Mouse (Mus musculus): ENCODE data around the gene Cldn2. TPM values are rescaled to one million over a fixed set of nuclear protein-coding genes. Genes with fewer than 3 reads are reported as not detected.

Gene Cldn2
- polyA plus RNA-seq, 1 experiment from 2014 or later = 0.85 TPM

DNA sequence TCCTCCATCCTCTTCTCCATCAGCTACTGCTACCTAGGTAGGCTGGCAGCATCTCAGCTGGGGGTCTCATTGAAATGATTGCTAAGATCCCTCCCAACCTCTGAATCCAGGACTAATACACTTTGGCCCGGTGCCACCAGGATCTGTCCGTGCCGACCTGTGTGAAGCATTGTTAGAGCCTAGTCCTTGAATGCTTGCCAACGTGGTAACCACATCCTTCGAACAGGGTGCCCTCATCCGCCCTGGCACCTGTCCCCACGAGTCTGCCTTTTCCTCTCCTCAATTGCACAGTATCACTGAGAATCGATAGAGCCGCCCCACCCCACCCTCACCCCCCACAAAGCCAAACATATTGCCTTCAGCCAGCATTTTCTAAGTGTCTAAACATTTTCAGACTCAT lies 2.8 kb upstream of the Cldn2 start:
- WGBS = 64% methylated on average over 9 of the region's 9 CpGs
- H3K27me3 ChIP-seq (ENCODE audit: control insufficient read depth, insufficient read depth, low read depth, low read length) = no peaks in the 10 kb centered on the region; the same call in 1 of the 2 replicates
- H3K9me3 ChIP-seq (replicated peaks; ENCODE audit: control insufficient read depth, low read length, poor library complexity, severe bottlenecking) = no peaks in the 10 kb centered on the region

DNA sequence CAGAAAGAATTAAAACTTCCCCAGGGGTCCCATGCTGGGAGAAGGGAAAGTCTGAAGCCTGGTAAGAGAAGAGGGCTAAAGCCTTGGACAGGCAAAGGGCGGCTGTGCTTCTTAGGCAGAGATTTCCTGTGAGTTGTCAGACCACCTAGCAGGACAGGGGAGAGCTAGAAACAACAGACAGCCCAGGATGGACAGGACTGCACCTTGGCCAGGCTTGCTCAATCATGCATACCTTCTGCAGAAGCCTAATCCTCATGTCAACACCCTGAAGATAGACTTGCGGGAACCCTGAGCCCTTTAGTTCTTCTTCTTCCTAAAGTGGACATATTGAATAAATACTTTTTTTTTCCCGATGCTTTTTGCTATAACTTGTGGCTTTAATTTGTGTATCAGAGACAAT lies 675 bp upstream of the Cldn2 start:
- H3K9me3 ChIP-seq (replicated peaks; ENCODE audit: control insufficient read depth, low read length, poor library complexity, severe bottlenecking) = no peaks in the 10 kb centered on the region
- no peak overlapping the region for H3K9ac ChIP-seq (ENCODE audit: low read depth, low read length)
- 72% methylated on average over 3 of the region's 3 CpGs for WGBS
- H3K4me3 ChIP-seq (ENCODE audit: low read depth, low read length) = no peak overlapping the region
- no peaks in the 10 kb centered on the region for H3K4me1 ChIP-seq (ENCODE audit: control insufficient read depth, insufficient read depth, low read length)
- H3K36me3 ChIP-seq (ENCODE audit: control insufficient read depth, insufficient read depth, low read length) = no peaks in the 10 kb centered on the region
- no peak overlapping the region for H3K27ac ChIP-seq (ENCODE audit: low read length)
- no peak overlapping the region for H3K4me2 ChIP-seq (ENCODE audit: low read length)
- H3K27me3 ChIP-seq (ENCODE audit: control insufficient read depth, insufficient read depth, low read depth, low read length) = no peaks in the 10 kb centered on the region; the same call in 1 of the 2 replicates
- no peak for ATAC-seq

More for the DNA sequence above, 2.8 kb upstream of the Cldn2 start:
- Histone ChIP-seq H3K36me3 (ENCODE audit: control insufficient read depth, insufficient read depth, low read length) (no peaks in the 10 kb centered on the region), H3K4me1 (ENCODE audit: control insufficient read depth, insufficient read depth, low read length) (no peaks in the 10 kb centered on the region), H3K9ac (ENCODE audit: low read depth, low read length) (no peak overlapping the region), H3K4me2 (ENCODE audit: low read length) (no peak overlapping the region), H3K4me3 (ENCODE audit: low read depth, low read length) (no peak overlapping the region), H3K27ac (ENCODE audit: low read length) (no peak overlapping the region)
- ATAC-seq = no peak

DNA sequence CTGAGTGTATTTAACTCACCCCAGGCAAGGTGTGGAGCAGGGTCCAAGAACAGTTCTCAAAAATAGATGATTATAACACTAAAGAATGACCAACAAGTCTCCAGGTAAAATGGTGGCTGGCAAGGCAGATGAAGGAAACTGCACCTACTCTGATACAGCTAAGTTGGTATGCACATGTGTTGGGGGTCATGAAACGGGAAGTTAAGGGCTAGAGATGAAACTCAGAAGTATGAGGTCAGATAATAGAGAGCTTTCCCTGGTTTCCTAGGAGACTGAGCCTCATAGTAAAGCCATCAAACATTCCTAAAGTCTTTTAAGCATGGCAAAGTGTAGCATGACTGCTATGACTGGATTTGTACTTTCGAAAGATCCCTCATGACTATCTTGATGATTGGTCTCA lies 2.4 kb downstream of the Cldn2 start:
- Histone ChIP-seq H3K4me2 (ENCODE audit: low read length) (no peak overlapping the region), H3K9me3 (replicated peaks; ENCODE audit: control insufficient read depth, low read length, poor library complexity, severe bottlenecking) (no peaks in the 10 kb centered on the region), H3K4me3 (ENCODE audit: low read depth, low read length) (no peak overlapping the region), H3K27ac (ENCODE audit: low read length) (no peak overlapping the region), H3K4me1 (ENCODE audit: control insufficient read depth, insufficient read depth, low read length) (no peaks in the 10 kb centered on the region), H3K27me3 (ENCODE audit: control insufficient read depth, insufficient read depth, low read depth, low read length) (no peaks in the 10 kb centered on the region; the same call in 1 of the 2 replicates), H3K9ac (ENCODE audit: low read depth, low read length) (no peak overlapping the region), H3K36me3 (ENCODE audit: control insufficient read depth, insufficient read depth, low read length) (no peaks in the 10 kb centered on the region)
- no peak for ATAC-seq
- WGBS = 57% methylated on average over 2 of the region's 2 CpGs

DNA sequence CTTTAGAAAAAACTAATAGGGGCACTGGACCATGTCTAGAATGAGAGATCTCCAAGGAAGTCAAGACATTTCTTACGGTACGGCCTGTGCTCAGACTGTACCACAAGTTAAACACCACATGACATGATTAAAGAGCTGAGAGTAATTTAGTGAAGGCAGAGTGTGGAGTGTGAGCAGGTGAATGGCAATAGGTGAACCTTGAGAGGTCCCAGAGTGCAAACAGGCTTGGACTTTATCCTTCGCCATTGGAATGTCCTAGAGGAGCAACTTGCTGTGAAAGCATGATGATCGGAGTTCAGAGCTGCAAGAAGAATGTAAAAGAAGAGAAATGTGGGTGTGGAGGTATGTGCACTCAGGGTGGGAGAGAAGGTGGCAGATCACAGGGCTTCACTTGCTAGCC lies 5.3 kb downstream of the Cldn2 start:
- H3K27ac ChIP-seq (ENCODE audit: low read length) = no peak overlapping the region
- H3K4me2 ChIP-seq (ENCODE audit: low read length) = no peak overlapping the region
- H3K27me3 ChIP-seq (ENCODE audit: control insufficient read depth, insufficient read depth, low read depth, low read length) = no peaks in the 10 kb centered on the region; the same call in none of the 2 replicates
- WGBS = 96% methylated on average over 4 of the region's 4 CpGs
- no peak overlapping the region for H3K9ac ChIP-seq (ENCODE audit: low read depth, low read length)
- no peak overlapping the region for H3K4me3 ChIP-seq (ENCODE audit: low read depth, low read length)
- no peaks in the 10 kb centered on the region for H3K9me3 ChIP-seq (replicated peaks; ENCODE audit: control insufficient read depth, low read length, poor library complexity, severe bottlenecking)
- no peaks in the 10 kb centered on the region for H3K4me1 ChIP-seq (ENCODE audit: control insufficient read depth, insufficient read depth, low read length)
- H3K36me3 ChIP-seq (ENCODE audit: control insufficient read depth, insufficient read depth, low read length) = no peaks in the 10 kb centered on the region
- no peak for ATAC-seq

DNA sequence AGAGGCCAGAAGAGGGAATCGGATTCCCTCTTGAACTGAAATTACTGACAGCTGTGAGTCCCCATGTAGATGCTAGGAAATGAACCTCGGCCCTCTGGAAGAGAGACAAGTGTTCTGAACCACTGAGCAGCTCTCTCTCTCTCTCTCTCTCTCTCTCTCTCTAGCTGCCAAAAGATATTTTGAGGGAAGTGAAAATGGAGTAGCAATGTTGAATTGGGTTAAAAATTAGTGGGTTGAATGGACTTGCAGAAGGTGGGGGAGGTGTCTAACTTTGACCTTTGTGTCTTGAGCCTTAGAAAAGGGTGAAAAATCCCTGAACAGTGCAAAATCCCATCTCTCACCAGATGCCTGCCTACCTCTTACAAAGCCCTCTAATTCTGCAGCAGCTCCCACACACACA lies 6.8 kb downstream of the Cldn2 start:
- H3K9ac ChIP-seq (ENCODE audit: low read depth, low read length) = no peak overlapping the region
- H3K27me3 ChIP-seq (ENCODE audit: control insufficient read depth, insufficient read depth, low read depth, low read length) = no peaks in the 10 kb centered on the region; the same call in none of the 2 replicates
- no peak overlapping the region for H3K4me3 ChIP-seq (ENCODE audit: low read depth, low read length)
- H3K4me1 ChIP-seq (ENCODE audit: control insufficient read depth, insufficient read depth, low read length) = no peaks in the 10 kb centered on the region
- no peaks in the 10 kb centered on the region for H3K9me3 ChIP-seq (replicated peaks; ENCODE audit: control insufficient read depth, low read length, poor library complexity, severe bottlenecking)
- no peak for ATAC-seq
- WGBS = 73% methylated on average over 2 of the region's 2 CpGs
- H3K27ac ChIP-seq (ENCODE audit: low read length) = no peak overlapping the region
- no peak overlapping the region for H3K4me2 ChIP-seq (ENCODE audit: low read length)
- no peaks in the 10 kb centered on the region for H3K36me3 ChIP-seq (ENCODE audit: control insufficient read depth, insufficient read depth, low read length)

DNA sequence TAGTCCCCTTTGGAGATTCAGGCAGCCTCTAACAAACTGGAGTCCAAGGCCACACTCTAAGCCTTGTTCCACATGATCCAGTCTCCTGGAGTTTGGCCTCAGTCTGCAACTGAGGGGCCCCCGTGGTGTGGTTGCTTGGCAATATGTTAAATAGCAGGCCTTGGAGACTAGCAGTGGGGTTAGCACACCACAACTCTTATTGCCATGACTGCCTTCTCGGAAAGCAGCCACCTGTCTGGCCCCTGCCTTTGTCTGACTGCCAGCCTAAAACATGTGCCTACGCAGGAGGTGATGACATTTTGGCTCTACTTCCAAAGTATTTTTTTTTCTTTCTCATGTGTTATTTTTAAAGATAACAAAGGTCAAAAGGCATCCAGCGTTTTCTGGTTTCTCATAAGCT lies 7.5 kb downstream of the Cldn2 start:
- no peak overlapping the region for H3K27ac ChIP-seq (ENCODE audit: low read length)
- H3K27me3 ChIP-seq (ENCODE audit: control insufficient read depth, insufficient read depth, low read depth, low read length) = no peaks in the 10 kb centered on the region; the same call in 1 of the 2 replicates
- no peak overlapping the region for H3K9ac ChIP-seq (ENCODE audit: low read depth, low read length)
- peak; percentile 67; the same call in 1 of the 2 replicates for ATAC-seq
- WGBS = 35% methylated on average over 4 of the region's 4 CpGs
- no peak overlapping the region for H3K4me3 ChIP-seq (ENCODE audit: low read depth, low read length)
- H3K4me2 ChIP-seq (ENCODE audit: low read length) = no peak overlapping the region
- no peaks in the 10 kb centered on the region for H3K4me1 ChIP-seq (ENCODE audit: control insufficient read depth, insufficient read depth, low read length)
- H3K36me3 ChIP-seq (ENCODE audit: control insufficient read depth, insufficient read depth, low read length) = no peaks in the 10 kb centered on the region
- H3K9me3 ChIP-seq (replicated peaks; ENCODE audit: control insufficient read depth, low read length, poor library complexity, severe bottlenecking) = no peaks in the 10 kb centered on the region

DNA sequence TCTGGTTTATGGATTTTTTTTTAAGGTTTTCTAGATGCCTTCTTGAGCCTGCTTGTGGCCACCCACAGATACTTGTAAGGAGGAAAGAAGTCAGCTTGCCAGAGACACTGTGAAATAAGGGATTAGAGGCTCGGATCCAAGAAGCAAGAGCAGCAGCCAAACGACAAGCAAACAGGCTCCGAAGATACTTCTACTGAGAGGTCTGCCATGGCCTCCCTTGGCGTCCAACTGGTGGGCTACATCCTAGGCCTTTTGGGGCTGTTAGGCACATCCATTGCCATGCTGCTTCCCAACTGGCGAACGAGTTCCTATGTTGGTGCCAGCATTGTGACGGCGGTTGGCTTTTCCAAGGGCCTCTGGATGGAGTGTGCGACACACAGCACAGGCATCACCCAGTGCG lies 7.9 kb downstream of the Cldn2 start:
- Histone ChIP-seq H3K4me2 (ENCODE audit: low read length) (no peak overlapping the region), H3K4me1 (ENCODE audit: control insufficient read depth, insufficient read depth, low read length) (no peaks in the 10 kb centered on the region), H3K27ac (ENCODE audit: low read length) (no peak overlapping the region), H3K36me3 (ENCODE audit: control insufficient read depth, insufficient read depth, low read length) (no peaks in the 10 kb centered on the region), H3K4me3 (ENCODE audit: low read depth, low read length) (no peak overlapping the region), H3K9me3 (replicated peaks; ENCODE audit: control insufficient read depth, low read length, poor library complexity, severe bottlenecking) (no peaks in the 10 kb centered on the region), H3K27me3 (ENCODE audit: control insufficient read depth, insufficient read depth, low read depth, low read length) (no peaks in the 10 kb centered on the region; the same call in 1 of the 2 replicates), H3K9ac (ENCODE audit: low read depth, low read length) (no peak overlapping the region)
- 80% methylated on average over 10 of the region's 10 CpGs for WGBS
- no peak for ATAC-seq

DNA sequence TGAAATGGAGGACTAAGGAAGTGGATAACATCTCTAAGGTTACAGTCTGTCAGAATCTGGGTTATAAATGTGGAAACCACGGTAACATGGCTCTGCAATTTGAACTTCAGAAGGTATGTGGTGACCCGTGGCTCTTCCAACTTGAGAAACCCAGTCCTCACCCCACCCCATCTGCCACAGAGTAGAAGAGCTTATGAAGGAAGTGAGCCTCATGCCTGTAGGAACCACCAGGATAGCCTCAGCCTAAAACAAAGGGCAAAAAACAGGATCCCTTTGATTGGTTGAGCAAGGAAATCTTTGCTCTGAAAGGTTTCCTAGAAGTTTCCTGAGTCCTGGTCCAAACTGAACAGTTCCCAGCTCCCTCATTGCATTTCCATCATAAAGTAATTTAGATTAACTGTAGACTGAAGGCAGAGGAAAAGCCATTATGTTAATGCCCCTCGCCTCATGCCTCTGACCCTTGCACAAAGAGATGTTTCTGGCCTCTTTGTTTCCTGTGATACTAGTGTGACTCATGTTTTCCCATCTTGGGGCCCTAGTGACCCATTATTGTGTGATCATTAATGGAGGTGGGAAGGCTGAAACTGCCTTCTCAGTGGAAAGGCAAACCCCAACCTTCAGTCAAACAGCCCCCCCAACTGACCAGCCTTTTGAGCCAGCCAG lies 12.1 kb downstream of the Cldn2 start:
- no peak for ATAC-seq
- no peaks in the 10 kb centered on the region for H3K9me3 ChIP-seq (replicated peaks; ENCODE audit: control insufficient read depth, low read length, poor library complexity, severe bottlenecking)

DNA sequence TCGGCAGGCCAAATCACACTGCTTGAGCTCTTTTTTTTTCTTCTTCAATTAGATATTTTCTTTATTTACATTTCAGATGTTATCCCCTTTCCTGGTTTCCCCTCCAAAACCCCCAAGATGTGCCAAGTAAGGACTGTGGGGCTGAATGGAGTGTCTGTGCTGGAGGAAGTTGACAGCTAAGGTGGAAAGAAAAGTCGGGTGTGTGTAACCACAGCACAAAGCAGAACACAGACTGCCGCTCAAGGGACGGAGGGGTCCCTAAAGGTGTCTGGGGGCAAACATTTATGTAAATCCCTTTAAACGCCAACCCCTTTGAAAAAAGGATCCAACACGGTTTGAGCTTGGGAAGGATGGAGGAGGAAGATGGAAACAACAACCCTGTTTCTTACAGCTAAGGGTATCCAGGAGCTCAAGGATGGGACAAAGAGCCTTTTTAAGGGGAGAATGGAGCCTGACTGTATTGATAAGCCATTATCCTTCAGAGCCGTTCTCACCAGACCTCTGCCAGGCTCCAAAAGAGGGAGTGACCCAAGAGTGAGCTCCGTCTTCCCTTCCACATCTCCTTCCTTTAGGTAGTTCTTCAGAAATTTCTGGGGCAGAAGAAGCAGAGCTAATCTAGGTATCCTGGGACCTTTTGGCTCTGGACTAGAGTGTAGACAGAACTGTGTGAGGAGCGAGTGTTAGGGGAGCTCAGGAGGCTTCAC lies 12.8 kb downstream of the Cldn2 start:
- WGBS = 72% methylated on average over 9 of the region's 9 CpGs
- no peaks in the 10 kb centered on the region for H3K9me3 ChIP-seq (replicated peaks; ENCODE audit: control insufficient read depth, low read length, poor library complexity, severe bottlenecking)
- H3K4me2 ChIP-seq (ENCODE audit: low read length) = no peak overlapping the region
- no peaks in the 10 kb centered on the region; the same call in none of the 2 replicates for H3K27me3 ChIP-seq (ENCODE audit: control insufficient read depth, insufficient read depth, low read depth, low read length)
- no peaks in the 10 kb centered on the region for H3K4me1 ChIP-seq (ENCODE audit: control insufficient read depth, insufficient read depth, low read length)
- ATAC-seq = no peak
- no peak overlapping the region for H3K4me3 ChIP-seq (ENCODE audit: low read depth, low read length)
- no peak overlapping the region for H3K27ac ChIP-seq (ENCODE audit: low read length)
- H3K9ac ChIP-seq (ENCODE audit: low read depth, low read length) = no peak overlapping the region
- no peaks in the 10 kb centered on the region for H3K36me3 ChIP-seq (ENCODE audit: control insufficient read depth, insufficient read depth, low read length)

More for the DNA sequence above, 12.1 kb downstream of the Cldn2 start:
- Histone ChIP-seq H3K4me3 (ENCODE audit: low read depth, low read length) (no peak overlapping the region), H3K36me3 (ENCODE audit: control insufficient read depth, insufficient read depth, low read length) (no peaks in the 10 kb centered on the region), H3K27me3 (ENCODE audit: control insufficient read depth, insufficient read depth, low read depth, low read length) (no peaks in the 10 kb centered on the region; the same call in none of the 2 replicates), H3K27ac (ENCODE audit: low read length) (no peak overlapping the region), H3K4me1 (ENCODE audit: control insufficient read depth, insufficient read depth, low read length) (no peaks in the 10 kb centered on the region), H3K4me2 (ENCODE audit: low read length) (no peak overlapping the region), H3K9ac (ENCODE audit: low read depth, low read length) (no peak overlapping the region)
- WGBS = 61% methylated on average over 3 of the region's 3 CpGs

All from midbrain, embryonic 16.5 days (tissue).